Mouse (Mus musculus) C2C12 (cell line): ENCODE results near the gene Ppp2r5a.

Experiments
- CTCF ChIP-seq: IDR thresholded peaks from one replicate; pipeline ENCODE4 v1.5.1; 2011; ENCODE audit not compliant: control insufficient read depth, insufficient read depth, insufficient read length
- MYOD1 ChIP-seq: IDR thresholded peaks from one replicate; pipeline ENCODE4 v1.6.1; 2011; ENCODE audit warnings: low read depth; ENCODE audit not compliant: control insufficient read depth, insufficient read length

DNA sequence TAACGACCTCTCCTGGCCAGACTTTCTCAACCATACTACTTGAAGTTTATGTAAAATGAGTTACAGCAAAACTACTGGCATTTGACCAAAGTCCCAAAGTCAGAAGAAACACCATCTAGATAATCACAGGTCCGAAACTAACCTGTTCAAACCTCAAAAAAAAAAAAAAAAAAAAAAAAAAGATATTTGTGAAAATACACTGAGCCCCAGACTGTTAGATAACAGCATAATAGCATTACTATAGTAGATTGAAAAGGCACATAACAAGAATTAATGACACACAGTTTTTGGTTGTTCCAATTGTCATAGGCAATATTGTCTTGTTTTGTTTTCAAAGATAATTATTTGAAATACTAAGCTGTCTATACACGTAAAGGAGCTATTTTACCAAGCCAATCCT is 9.5 kb downstream of the Ppp2r5a start:
- no peak for TF ChIP-seq CTCF
- no peak for TF ChIP-seq MYOD1
